15 mouse cellular contexts compared by ENCODE assay signal in the genomic region with DNA sequence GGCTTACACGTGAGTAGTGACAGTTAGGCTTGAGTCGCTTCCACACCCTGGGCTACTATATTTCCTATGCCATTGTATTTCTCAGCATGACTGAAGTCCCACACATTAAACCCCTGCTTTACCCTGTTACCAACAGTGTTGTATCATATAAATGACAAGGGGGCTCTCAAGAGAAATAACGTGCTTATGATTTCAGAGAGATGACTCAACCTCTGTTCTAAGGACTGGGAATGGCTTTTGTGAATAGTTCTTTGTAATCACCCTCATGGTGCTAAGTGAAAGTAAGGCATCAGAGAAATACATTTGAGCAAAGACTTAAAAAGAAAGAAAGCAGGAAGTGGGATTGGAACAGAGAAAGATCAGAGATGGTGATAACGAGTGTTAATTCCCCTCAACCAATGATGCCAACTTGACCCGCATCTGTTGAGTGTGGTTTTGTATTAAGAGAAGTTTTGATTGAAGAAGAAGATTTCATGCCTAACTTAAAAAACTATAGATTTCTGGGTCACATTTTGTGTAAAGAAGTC.
"Had no signal": no experiment of that assay in that cellular context is flagged by ENCODE, and none has a peak within 500 bp of the region (broad histone marks: within the 10 kb centered on the region; RNA-seq: fewer than 3 reads in every experiment).

No protein-coding gene starts in this region.

- H3K27ac ChIP-seq: kidney, postnatal 0 days; limb, embryonic 10.5 days; midbrain, embryonic 13.5 days; neural tube, embryonic 15.5 days had no signal

- H3K9ac ChIP-seq: lung, embryonic 14.5 days; midbrain, embryonic 13.5 days; neural tube, embryonic 15.5 days had no signal

- ATAC-seq: midbrain, embryonic 13.5 days had no signal

- H3K4me3 ChIP-seq: limb, embryonic 10.5 days; midbrain, embryonic 13.5 days; neural tube, embryonic 15.5 days had no signal

- H3K27me3 ChIP-seq: midbrain, embryonic 13.5 days; neural tube, embryonic 15.5 days had no signal

- H3K4me1 ChIP-seq: midbrain, embryonic 13.5 days; neural tube, embryonic 15.5 days had no signal

- H3K9me3 ChIP-seq: limb, embryonic 10.5 days; midbrain, embryonic 13.5 days; neural tube, embryonic 15.5 days had no signal

- H3K4me2 ChIP-seq: liver, embryonic 11.5 days; lung, embryonic 14.5 days; midbrain, embryonic 13.5 days; neural tube, embryonic 15.5 days had no signal

- H3K36me3 ChIP-seq: limb, embryonic 10.5 days; midbrain, embryonic 13.5 days had no signal

- DNase-seq: kidney, adult 11 months; kidney, adult 9 months; lung, embryonic 14.5 days; lung, postnatal 10 days; lung, postnatal 4 days; retina, postnatal 1 day; right cerebral cortex, postnatal 4 days; spleen, adult 18-20 months; thymus, adult 18-20 months; thymus, postnatal 25 days had no signal
